Mouse (Mus musculus) urinary bladder, postnatal 25 days (tissue): ENCODE data around the gene Tars.

ENCODE experiments used
- DNase-seq: peaks from one replicate; pipeline ENCODE4 v3.0.0; 2022; ENCODE audit warnings: low spot score

The Tars gene

GRCm38 (mm10) chr15:11361824-11362223, 37.6 kb downstream of the Tars start:
- no peak for DNase-seq

- DNase-seq: no peak
Observed at GRCm38 (mm10) chr15:11360888-11361287, 38.6 kb downstream of the Tars start.

GRCm38 (mm10) chr15:11357501-11357900, 42.0 kb downstream of the Tars start:
- DNase-seq: no peak

- DNase-seq: no peak
Observed at GRCm38 (mm10) chr15:11355865-11356264, 43.6 kb downstream of the Tars start.

- no peak for DNase-seq
Observed at GRCm38 (mm10) chr15:11339467-11340180, 59.8 kb downstream of the Tars start.
